Mouse (Mus musculus) MEL (cell line): Measurements from ENCODE around the gene Zbtb20. TPM values are rescaled to one million over a fixed set of nuclear protein-coding genes. Genes with fewer than 3 reads are reported as not detected.

Source experiments
- DNase-seq: peaks from one replicate; pipeline ENCODE4 v3.0.0; 2011; ENCODE audit warnings: low read depth, low spot score
- H3K27ac ChIP-seq: 2 replicates; pipeline ENCODE4 v1.5.1; 2012; ENCODE audit warnings: low read depth, mild to moderate bottlenecking, control low read depth, low read length, moderate library complexity; ENCODE audit not compliant: control insufficient read depth
- H3K27me3 ChIP-seq, 2 experiments: fragments of 150-350 bp in 1 of 2; sonication (generic) in 1 of 2; 2 replicates each; pipeline ENCODE4 v1.6.1; 2012; ENCODE audit warnings: low read length in 2 of 2, mild to moderate bottlenecking in 2 of 2, improper control_type of control experiment in 1 of 2, moderate library complexity in 1 of 2; ENCODE audit not compliant: insufficient read depth in 2 of 2, control insufficient read depth in 1 of 2
- H3K36me3 ChIP-seq, 2 experiments: 2 replicates each; pipeline ENCODE4 v1.6.1; 2012 to 2014; ENCODE audit warnings: low read length in 2 of 2, improper control_type of control experiment in 1 of 2, inconsistent platforms in 1 of 2, mild to moderate bottlenecking in 1 of 2; ENCODE audit not compliant: insufficient read depth in 2 of 2, control insufficient read depth in 1 of 2
- H3K4me1 ChIP-seq, 2 experiments: fragments of 150-350 bp in 1 of 2; sonication (generic) in 1 of 2; 2 replicates each; pipeline ENCODE4 v1.6.1; 2012; ENCODE audit warnings: low read length in 2 of 2, improper control_type of control experiment in 1 of 2, mild to moderate bottlenecking in 1 of 2; ENCODE audit not compliant: insufficient read depth in 2 of 2, control insufficient read depth in 1 of 2
- H3K4me3 ChIP-seq, 2 experiments: fragments of 150-350 bp in 1 of 2; sonication (generic) in 1 of 2; 2 replicates each; pipeline ENCODE4 v1.5.1; 2012; ENCODE audit warnings: low read depth in 2 of 2, low read length in 2 of 2, mild to moderate bottlenecking in 2 of 2, moderate library complexity in 2 of 2, control low read depth in 1 of 2, improper control_type of control experiment in 1 of 2; ENCODE audit not compliant: control insufficient read depth in 1 of 2, insufficient read depth in 1 of 2
- H3K79me2 ChIP-seq: 2 replicates; pipeline ENCODE4 v1.6.1; 2012; ENCODE audit warnings: mild to moderate bottlenecking, low read length, moderate library complexity; ENCODE audit not compliant: control insufficient read depth, poor library complexity, insufficient read depth
- H3K9ac ChIP-seq: 2 replicates; pipeline ENCODE4 v1.6.1; 2012; ENCODE audit warnings: low read depth, mild to moderate bottlenecking, control low read depth, low read length, moderate library complexity; ENCODE audit not compliant: control insufficient read depth, poor library complexity, severe bottlenecking
- H3K9me3 ChIP-seq: fragments of 150-350 bp; sonication (generic); replicated peaks from 2 replicates; pipeline ENCODE4 v1.6.1; 2012; ENCODE audit warnings: mild to moderate bottlenecking, low read length, improper control_type of control experiment, moderate library complexity; ENCODE audit not compliant: insufficient read depth
- BHLHE40 ChIP-seq: IDR thresholded peaks from 2 replicates; pipeline ENCODE4 v1.6.1; 2012; ENCODE audit warnings: low read depth, mild to moderate bottlenecking, inconsistent platforms, low read length, improper control_type of control experiment, borderline replicate concordance
- CHD1 ChIP-seq: IDR thresholded peaks from 2 replicates; pipeline ENCODE4 v1.6.1; 2012; ENCODE audit warnings: low read depth, mild to moderate bottlenecking, inconsistent platforms, low read length, improper control_type of control experiment
- EP300 ChIP-seq, 2 experiments: IDR thresholded peaks; 2 replicates each; pipeline ENCODE4 v1.6.1; 2011; ENCODE audit warnings: improper control_type of control experiment in 2 of 2, low read length in 2 of 2, low read depth in 1 of 2, mild to moderate bottlenecking in 1 of 2
- ETS1 ChIP-seq: IDR thresholded peaks from 2 replicates; pipeline ENCODE4 v1.6.1; 2012; ENCODE audit warnings: low read depth, mild to moderate bottlenecking, inconsistent platforms, low read length, improper control_type of control experiment, moderate library complexity
- GATA1 ChIP-seq: IDR thresholded peaks from 2 replicates; pipeline ENCODE4 v1.6.1; 2011; ENCODE audit warnings: low read depth, low read length, improper control_type of control experiment
- HCFC1 ChIP-seq: IDR thresholded peaks from 2 replicates; pipeline ENCODE4 v1.6.1; 2012; ENCODE audit warnings: low read depth, mild to moderate bottlenecking, inconsistent platforms, low read length, improper control_type of control experiment, moderate library complexity
- KAT2A ChIP-seq: conservative IDR thresholded peaks from 2 replicates; pipeline ENCODE4 v1.6.1; 2012; ENCODE audit warnings: low read depth, low read length, improper control_type of control experiment, inconsistent platforms
- MXI1 ChIP-seq: IDR thresholded peaks from 2 replicates; pipeline ENCODE4 v1.6.1; 2011; ENCODE audit warnings: mild to moderate bottlenecking, low read depth, low read length, improper control_type of control experiment
- MYB ChIP-seq: IDR thresholded peaks from 2 replicates; pipeline ENCODE4 v1.6.1; 2011; ENCODE audit warnings: mild to moderate bottlenecking, low read depth, low read length, improper control_type of control experiment
- MYC ChIP-seq: IDR thresholded peaks from 2 replicates; pipeline ENCODE4 v1.6.1; 2011; ENCODE audit warnings: low read depth, mild to moderate bottlenecking, low read length, improper control_type of control experiment, moderate library complexity
- NRF1 ChIP-seq: IDR thresholded peaks from 2 replicates; pipeline ENCODE4 v1.6.1; 2014; ENCODE audit warnings: low read depth, mild to moderate bottlenecking, inconsistent platforms, low read length, improper control_type of control experiment, moderate library complexity; ENCODE audit not compliant: poor library complexity, insufficient read depth, severe bottlenecking
- RAD21 ChIP-seq: IDR thresholded peaks from 2 replicates; pipeline ENCODE4 v1.6.1; 2011; ENCODE audit warnings: mild to moderate bottlenecking, low read depth, low read length, improper control_type of control experiment
- SIN3A ChIP-seq: IDR thresholded peaks from 2 replicates; pipeline ENCODE4 v1.6.1; 2012; ENCODE audit warnings: low read length, improper control_type of control experiment, inconsistent platforms
- TAL1 ChIP-seq: IDR thresholded peaks from 2 replicates; pipeline ENCODE4 v1.6.1; 2012; ENCODE audit warnings: mild to moderate bottlenecking, inconsistent platforms, low read length, moderate library complexity, mixed read lengths
- TBP ChIP-seq: IDR thresholded peaks from 2 replicates; pipeline ENCODE4 v1.8.0; 2011; ENCODE audit warnings: low read depth, low read length, improper control_type of control experiment
- TCF12 ChIP-seq: IDR thresholded peaks from 2 replicates; pipeline ENCODE4 v1.6.1; 2014; ENCODE audit warnings: low read depth, mild to moderate bottlenecking, inconsistent platforms, low read length, improper control_type of control experiment, moderate library complexity
- UBTF ChIP-seq: IDR thresholded peaks from 2 replicates; pipeline ENCODE4 v1.6.1; 2012; ENCODE audit warnings: low read depth, mild to moderate bottlenecking, inconsistent platforms, low read length, improper control_type of control experiment, moderate library complexity, borderline replicate concordance; ENCODE audit not compliant: insufficient read depth
- USF2 ChIP-seq, 2 experiments: IDR thresholded peaks; 2 replicates each; pipeline ENCODE4 v1.6.1; 2011 to 2012; ENCODE audit warnings: improper control_type of control experiment in 2 of 2, low read length in 2 of 2, borderline replicate concordance in 1 of 2, inconsistent platforms in 1 of 2, low read depth in 1 of 2, mild to moderate bottlenecking in 1 of 2; ENCODE audit not compliant: insufficient read depth in 1 of 2
- ZC3H11A ChIP-seq: IDR thresholded peaks from 2 replicates; pipeline ENCODE4 v1.6.1; 2012; ENCODE audit warnings: low read depth, mild to moderate bottlenecking, inconsistent platforms, low read length, improper control_type of control experiment
- ZKSCAN1 ChIP-seq: IDR thresholded peaks from 2 replicates; pipeline ENCODE4 v1.6.1; 2012; ENCODE audit warnings: low read depth, mild to moderate bottlenecking, inconsistent platforms, low read length, improper control_type of control experiment, moderate library complexity
- ZMIZ1 ChIP-seq: IDR thresholded peaks from 2 replicates; pipeline ENCODE4 v1.6.1; 2012; ENCODE audit warnings: low read depth, mild to moderate bottlenecking, inconsistent platforms, low read length, improper control_type of control experiment, moderate library complexity
- ZNF384 ChIP-seq: IDR thresholded peaks from 2 replicates; pipeline ENCODE4 v1.6.1; 2012; ENCODE audit warnings: low read depth, mild to moderate bottlenecking, inconsistent platforms, low read length, improper control_type of control experiment
- polyA plus RNA-seq, 2 experiments: library from polyadenylated mRNA; stranded (reverse) in 1 of 2; unstranded in 1 of 2; fragments of >175 nt in 1 of 2; fragments of >200 nt in 1 of 2; gene quantifications; 2 replicates each; pipeline versions ENCODE4 v1.2.1 to v1.2.4; 2012; ENCODE audit warnings: low replicate concordance in 2 of 2, low read depth in 1 of 2; ENCODE audit not compliant: insufficient read length in 2 of 2, insufficient read depth in 1 of 2, missing spikeins in 1 of 2
- total RNA-seq: library from RNA; depleted of rRNA; stranded (reverse); fragments of 300-350 nt; gene quantifications from 2 replicates; pipeline ENCODE4 v1.2.3, GENCODE M21; 2012

Zbtb20 gene
- total and polyA plus RNA-seq, 3 experiments: 0.17 to 0.27 TPM; not detected in 1

DNA sequence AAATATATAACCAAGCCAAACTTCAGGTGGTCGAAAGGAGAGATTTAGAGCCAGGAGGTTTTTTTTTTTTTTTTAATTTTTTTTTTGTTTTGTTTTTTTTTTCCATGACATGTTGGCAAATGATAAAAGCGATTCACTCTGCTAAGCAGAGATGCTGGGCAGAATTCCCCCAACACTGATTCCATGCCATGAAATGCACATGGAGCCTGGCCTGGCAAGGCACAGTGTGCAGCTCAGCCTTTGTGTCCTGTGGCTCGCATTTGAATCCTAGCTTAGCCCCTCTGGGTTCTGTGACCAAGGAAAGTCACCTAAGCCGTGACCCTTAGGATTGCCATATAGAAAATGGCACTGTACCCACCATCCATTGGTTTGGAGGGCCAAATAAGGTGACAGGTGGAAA is 646.8 kb downstream of the Zbtb20 start:
- Histone ChIP-seq H3K79me2 (no peaks in the 10 kb centered on the region), H3K27me3 (peaks cover 6 to 15% of the 10 kb centered on the region in 2 experiments), H3K4me1 (no peaks in the 10 kb centered on the region), H3K27ac (no peak overlapping the region), H3K36me3 (no peaks in the 10 kb centered on the region)
- no peak for DNase-seq
- TF ChIP-seq MYB: no peak
- no peak for TF ChIP-seq KAT2A
- TF ChIP-seq, all 39 proteins: peak for 0
- Histone ChIP-seq H3K9me3 (no peaks in the 10 kb centered on the region), H3K4me3 (no peak overlapping the region), H3K9ac (no peak overlapping the region)

GRCm38 (mm10) chr16:43524179-43524578 is 648.5 kb downstream of the Zbtb20 start:
- no peaks in the 10 kb centered on the region for H3K79me2 ChIP-seq
- TF ChIP-seq ETS1 (no peak), GATA1 (no peak), ZKSCAN1 (no peak), ZMIZ1 (no peak), ZNF384 (no peak), TCF12 (no peak), MXI1 (no peak), USF2 (IDR thresholded peaks at IDR 0.05; ENCODE audit: borderline replicate concordance in 1 of 2, insufficient read depth in 1 of 2, low read depth in 1 of 2, low read length in 2 of 2) (no peak), HCFC1 (no peak), RAD21 (no peak)
- H3K4me3 ChIP-seq: no peak overlapping the region
- no peaks in the 10 kb centered on the region for H3K4me1 ChIP-seq
- no peaks in the 10 kb centered on the region for H3K9me3 ChIP-seq
- H3K27me3 ChIP-seq: peaks cover 6 to 11% of the 10 kb centered on the region in 2 experiments
- H3K27ac ChIP-seq: no peak overlapping the region
- H3K9ac ChIP-seq: no peak overlapping the region
- DNase-seq: no peak
- no peaks in the 10 kb centered on the region for H3K36me3 ChIP-seq

- no peaks in the 10 kb centered on the region for H3K9me3 ChIP-seq
- no peaks in the 10 kb centered on the region for H3K36me3 ChIP-seq
- TF ChIP-seq ZNF384 (no peak), ETS1 (no peak), TAL1 (no peak), RAD21 (no peak), BHLHE40 (no peak), CHD1 (no peak), NRF1 (no peak), SIN3A (no peak), HCFC1 (no peak), MYC (no peak), TBP (no peak), ZC3H11A (no peak), EP300 (IDR thresholded peaks at IDR 0.05; ENCODE audit: low read depth in 1 of 2, low read length in 2 of 2) (no peak), UBTF (no peak)
- TF ChIP-seq, all 39 proteins: peak for 0
Measured at GRCm38 (mm10) chr16:43525624-43526023, 649.9 kb downstream of the Zbtb20 start.

More at GRCm38 (mm10) chr16:43525624-43526023, 649.9 kb downstream of the Zbtb20 start:
- no peak for DNase-seq
- Histone ChIP-seq H3K27ac (no peak overlapping the region), H3K27me3 (peaks cover 2 to 9% of the 10 kb centered on the region in 2 experiments), H3K79me2 (no peaks in the 10 kb centered on the region), H3K4me1 (no peaks in the 10 kb centered on the region), H3K9ac (no peak overlapping the region), H3K4me3 (no peak overlapping the region)
